Mouse (Mus musculus): ENCODE measurements at regions not wholly inside any gene's neighbourhood (a gene's known extent, or its start where the extent isn't known, plus 50 kb on each side); places are given as distances from the start of the nearest gene placed in this dataset.

GRCm38 (mm10) chr1:81927721-81928120, 305.2 kb upstream of the Gm9747 start:
- DNase-seq (ENCODE audit: low spot score) = no peak

- no peak for DNase-seq (ENCODE audit: low spot score)
Observed at GRCm38 (mm10) chr1:81933064-81933463, 299.8 kb upstream of the Gm9747 start.

- DNase-seq (ENCODE audit: low spot score) = no peak
Observed at GRCm38 (mm10) chr1:81945236-81945635, 287.7 kb upstream of the Gm9747 start.

- no peak for DNase-seq (ENCODE audit: low spot score)
Observed at GRCm38 (mm10) chr1:81950140-81950550, 282.8 kb upstream of the Gm9747 start.

- no peak for DNase-seq (ENCODE audit: low spot score)
Observed at GRCm38 (mm10) chr1:81950853-81951252, 282.1 kb upstream of the Gm9747 start.

- no peak for DNase-seq (ENCODE audit: low spot score)
Observed at GRCm38 (mm10) chr1:81951493-81952011, 281.4 kb upstream of the Gm9747 start.

GRCm38 (mm10) chr1:81952095-81952494, 280.8 kb upstream of the Gm9747 start:
- DNase-seq (ENCODE audit: low spot score) = no peak

- DNase-seq (ENCODE audit: low spot score) = no peak
Observed at GRCm38 (mm10) chr1:81954507-81954906, 278.4 kb upstream of the Gm9747 start.

- no peak for DNase-seq (ENCODE audit: low spot score)
Observed at GRCm38 (mm10) chr1:81967062-81967461, 265.9 kb upstream of the Gm9747 start.

GRCm38 (mm10) chr1:81967746-81968295, 265.1 kb upstream of the Gm9747 start:
- no peak for DNase-seq (ENCODE audit: low spot score)

GRCm38 (mm10) chr1:81972575-81972974, 260.3 kb upstream of the Gm9747 start:
- no peak for DNase-seq (ENCODE audit: low spot score)

GRCm38 (mm10) chr1:81973481-81973880, 259.4 kb upstream of the Gm9747 start:
- no peak for DNase-seq (ENCODE audit: low spot score)

GRCm38 (mm10) chr1:82007943-82008342, 225.0 kb upstream of the Gm9747 start:
- no peak for DNase-seq (ENCODE audit: low spot score)

- DNase-seq (ENCODE audit: low spot score) = no peak
Observed at GRCm38 (mm10) chr1:82008805-82009204, 224.1 kb upstream of the Gm9747 start.

- no peak for DNase-seq (ENCODE audit: low spot score)
Observed at GRCm38 (mm10) chr1:82010995-82011394, 221.9 kb upstream of the Gm9747 start.

GRCm38 (mm10) chr1:82015341-82015740, 217.6 kb upstream of the Gm9747 start:
- DNase-seq (ENCODE audit: low spot score) = no peak

- DNase-seq (ENCODE audit: low spot score) = no peak
Observed at GRCm38 (mm10) chr1:82018701-82019404, 214.1 kb upstream of the Gm9747 start.

- no peak for DNase-seq (ENCODE audit: low spot score)
Observed at GRCm38 (mm10) chr1:82027761-82028160, 205.2 kb upstream of the Gm9747 start.

- no peak for DNase-seq (ENCODE audit: low spot score)
Observed at GRCm38 (mm10) chr1:82031130-82031529, 201.8 kb upstream of the Gm9747 start.

GRCm38 (mm10) chr1:82032410-82032809, 200.5 kb upstream of the Gm9747 start:
- no peak for DNase-seq (ENCODE audit: low spot score)

- no peak for DNase-seq (ENCODE audit: low spot score)
Observed at GRCm38 (mm10) chr1:82038171-82038570, 194.7 kb upstream of the Gm9747 start.

- DNase-seq (ENCODE audit: low spot score) = no peak
Observed at GRCm38 (mm10) chr1:82038698-82039097, 194.2 kb upstream of the Gm9747 start.

GRCm38 (mm10) chr1:82041286-82042050, 191.4 kb upstream of the Gm9747 start:
- DNase-seq (ENCODE audit: low spot score) = no peak

Data from MN1 (cell line).